Mouse (Mus musculus): ENCODE measurements around the gene Tstd1.

- no peak for TF ChIP-seq CTCF (IDR thresholded peaks at IDR 0.05; ENCODE audit: control insufficient read depth, insufficient read depth, insufficient read length)
- no peak for TF ChIP-seq MYOD1 (IDR thresholded peaks at IDR 0.05; ENCODE audit: control insufficient read depth, insufficient read length, low read depth)
- no peak for TF ChIP-seq MAX (IDR thresholded peaks at IDR 0.05)
- no peak for TF ChIP-seq MYOG (IDR thresholded peaks at IDR 0.05; ENCODE audit: control insufficient read depth, extremely low read depth, insufficient read length)
- TF ChIP-seq USF1 (IDR thresholded peaks at IDR 0.05; ENCODE audit: low read depth) = no peak
- TF ChIP-seq CEBPB (IDR thresholded peaks at IDR 0.05; ENCODE audit: low read depth) = no peak
These were observed 8.4 kb upstream of the Tstd1 start for GRCm38 (mm10) chr1:171410231-171410630.
